Mouse (Mus musculus) brain, embryonic 14.5 days (tissue): ENCODE results near the gene Thap3.
A peak's percentile ranks its signal among the peaks of the same experiment; 100 is the strongest.

Experiments
- CTCF ChIP-seq: fragments of 200-500 bp; IDR thresholded peaks from 2 replicates; pipeline ENCODE4 v1.5.1; 2012; ENCODE audit warnings: inconsistent platforms, mild to moderate bottlenecking, moderate library complexity, borderline replicate concordance; ENCODE audit not compliant: insufficient read depth, insufficient read length; ENCODE audit errors: extremely low read depth
- POLR2A ChIP-seq: fragments of 200-500 bp; IDR thresholded peaks from 2 replicates; pipeline ENCODE4 v1.6.1; 2012; ENCODE audit warnings: mild to moderate bottlenecking, inconsistent platforms, borderline replicate concordance; ENCODE audit not compliant: poor library complexity, insufficient read depth, insufficient read length, severe bottlenecking; ENCODE audit errors: extremely low read depth

DNA sequence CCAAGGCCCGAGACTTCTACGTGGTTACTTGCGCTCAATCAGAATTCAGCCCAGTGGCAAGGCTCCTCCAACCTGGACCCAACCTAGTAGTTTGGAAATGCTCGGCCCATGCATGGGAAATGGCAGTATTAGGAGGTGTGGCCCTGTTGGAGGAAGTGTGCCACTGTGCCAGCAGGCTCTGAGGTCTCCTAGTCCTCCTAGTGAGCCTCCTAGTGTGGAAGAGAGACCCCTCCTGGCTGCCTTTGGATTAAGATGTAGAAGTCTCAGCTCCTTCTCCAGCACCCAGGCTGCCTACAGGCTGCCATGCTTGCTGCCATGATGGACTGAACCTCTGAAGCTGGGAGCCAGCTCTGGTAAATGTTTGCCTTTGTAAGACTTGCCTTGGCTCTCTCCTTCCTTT, 41.2 kb upstream of the Thap3 start:
- TF ChIP-seq CTCF (peak; percentile 12; the same call in 1 of the 2 replicates), POLR2A (no peak)
